Mouse (Mus musculus) heart, adult 9 months (tissue): ENCODE results near the gene Hes3.

ENCODE experiments used
- DNase-seq, 2 experiments: peaks; one replicate each; pipeline ENCODE4 v3.0.0; 2022; ENCODE audit warnings: low spot score in 2 of 2

Gene Hes3

DNA sequence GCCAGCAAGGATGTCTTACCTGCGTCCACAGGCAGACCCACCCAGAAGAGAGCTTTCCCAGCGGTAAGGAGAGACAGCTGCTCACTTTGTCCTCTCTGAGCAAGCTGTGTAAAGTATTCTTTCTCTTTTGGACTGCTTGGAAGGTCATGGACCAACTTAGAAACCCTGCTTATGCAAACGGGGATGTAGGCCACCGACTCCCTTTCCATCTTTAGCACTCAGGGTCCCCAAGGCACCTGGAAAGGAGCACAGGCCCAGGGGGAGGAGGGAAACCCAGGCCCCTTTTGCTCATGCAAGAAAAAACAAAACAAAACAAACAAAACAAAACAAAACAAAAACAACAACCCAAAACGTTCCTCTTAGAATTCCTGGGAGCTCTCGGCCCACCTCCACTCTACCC lies at the start of gene Hes3:
Gene Hes3 (minus strand): TSS at position 101 of the 400 bp plus-strand sequence.
- no peak for DNase-seq

DNA sequence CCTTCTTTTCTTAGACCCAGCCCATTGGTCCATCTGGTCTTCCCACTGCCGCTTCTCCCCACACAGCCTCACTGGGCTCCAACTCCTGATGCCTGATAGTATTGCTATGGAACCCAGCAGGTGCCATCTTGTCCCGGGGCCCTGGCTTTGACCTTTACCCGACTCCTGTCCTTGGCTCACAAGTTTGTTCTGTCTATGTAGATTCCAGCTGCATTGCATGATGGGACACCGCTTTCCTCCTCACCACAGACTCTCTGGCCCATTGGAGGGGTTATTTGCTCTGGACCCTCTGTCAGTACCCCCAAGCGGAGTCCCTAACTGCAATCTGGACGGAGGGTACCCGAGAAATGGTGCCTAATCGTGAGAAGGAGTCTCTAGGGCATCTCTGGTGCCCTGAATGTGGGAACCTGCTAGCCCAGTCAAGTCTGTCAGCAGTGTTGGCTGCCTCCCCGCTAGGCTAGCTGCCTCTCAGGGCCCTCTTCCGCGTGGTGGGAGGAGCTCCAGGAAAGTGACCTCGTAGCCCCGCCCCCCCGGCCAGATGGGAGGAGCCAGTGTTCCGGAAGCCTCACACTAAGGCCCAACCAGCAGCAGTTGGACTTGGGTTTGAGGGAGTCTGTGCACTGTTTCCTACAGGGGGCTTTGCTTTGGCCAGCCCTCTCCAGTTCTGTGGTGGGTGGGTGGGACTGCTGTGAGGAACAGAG lies 49.3 kb upstream of the Hes3 start:
- no peak for DNase-seq

DNA sequence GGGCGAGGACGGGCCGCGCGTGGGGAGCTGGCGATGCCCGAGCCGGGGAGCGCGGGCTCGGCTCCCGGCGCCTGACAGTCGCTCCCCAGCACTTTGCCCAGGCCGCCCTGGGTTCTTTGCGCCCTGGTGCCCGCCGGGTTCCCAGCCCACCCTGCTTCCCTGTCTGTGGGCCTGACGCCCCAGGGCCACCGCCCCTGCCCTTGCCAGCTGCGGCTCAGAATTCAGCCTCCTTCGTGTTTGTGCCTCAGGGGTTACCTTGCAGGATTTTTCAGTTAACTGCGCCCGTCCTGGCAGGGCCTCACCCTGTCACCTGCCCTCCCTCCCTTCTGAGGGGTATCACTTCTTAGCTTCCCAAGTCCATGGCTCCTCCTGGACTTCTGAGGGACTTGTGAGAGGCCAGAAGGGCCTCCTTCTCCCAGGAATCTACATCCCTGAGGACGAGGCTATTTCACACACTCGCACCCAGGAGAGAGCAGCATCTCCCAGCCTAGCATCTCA lies 47.9 kb upstream of the Hes3 start:
- DNase-seq: no peak

DNA sequence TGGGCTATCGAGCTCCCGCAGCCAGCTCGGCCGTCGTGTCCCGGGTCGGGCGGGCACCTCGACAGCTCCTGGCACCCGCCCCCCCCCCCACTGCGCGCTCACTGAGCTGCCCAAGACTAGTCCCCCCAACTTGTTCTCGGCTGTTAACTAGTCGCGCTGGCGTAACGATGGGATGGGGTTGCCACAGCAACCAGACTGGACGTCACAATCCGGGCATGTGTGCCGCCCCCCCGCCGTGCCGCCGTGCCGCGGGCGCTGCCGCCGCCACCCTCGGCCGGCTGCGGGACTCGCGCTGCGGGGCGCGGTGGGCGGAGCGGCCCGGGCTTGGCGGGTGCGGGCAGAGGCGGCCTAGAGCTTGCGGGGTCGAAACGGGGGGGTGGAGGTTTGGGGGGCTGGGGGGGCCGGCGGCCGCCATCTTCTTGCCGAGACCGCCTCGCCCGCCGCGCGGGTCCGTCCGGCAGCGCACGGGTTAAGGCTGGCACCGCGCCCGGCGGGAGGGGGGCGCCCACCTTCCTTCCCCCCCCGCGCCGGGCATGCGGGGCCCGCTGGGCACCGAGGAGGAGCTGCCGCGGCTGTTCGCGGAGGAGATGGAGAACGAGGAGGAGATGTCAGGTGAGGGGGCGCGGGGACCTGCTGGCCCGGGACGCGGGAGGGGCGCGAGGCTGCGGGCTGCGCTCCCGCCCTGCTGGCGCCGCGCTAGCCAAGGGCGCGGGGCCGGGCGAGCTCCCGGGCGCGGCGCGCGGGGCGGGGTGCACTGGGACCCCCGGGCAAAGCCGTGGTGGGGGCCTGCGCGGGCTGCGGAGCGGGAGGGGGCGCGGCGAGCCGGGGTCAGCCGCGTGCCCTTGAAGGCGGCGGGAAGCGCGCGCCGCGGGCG lies 47.2 kb upstream of the Hes3 start, which contains the start of gene Chd5:
Gene Chd5 (plus strand): TSS at position 233 of the 874 bp plus-strand sequence.
- DNase-seq: no peak

DNA sequence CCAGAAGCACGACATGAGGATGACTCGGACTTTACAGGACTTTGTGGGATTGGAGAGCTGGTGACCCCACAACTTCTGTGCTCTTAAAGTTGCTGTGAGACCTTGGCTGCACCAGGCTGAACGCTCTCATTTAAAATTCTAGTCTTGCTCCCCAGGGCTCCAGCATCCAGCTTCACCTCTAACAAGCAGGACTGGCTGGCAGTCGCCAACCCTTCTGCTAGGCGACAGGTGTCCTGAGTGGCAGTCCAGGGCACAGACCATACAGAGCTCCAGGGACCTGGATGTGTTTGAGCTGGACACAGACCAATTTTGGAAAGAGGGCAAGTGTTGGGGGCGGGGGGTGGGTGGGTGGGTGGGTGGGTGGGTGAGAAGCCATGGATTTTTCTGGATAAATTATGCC lies 46.3 kb upstream of the Hes3 start:
- DNase-seq: no peak

DNA sequence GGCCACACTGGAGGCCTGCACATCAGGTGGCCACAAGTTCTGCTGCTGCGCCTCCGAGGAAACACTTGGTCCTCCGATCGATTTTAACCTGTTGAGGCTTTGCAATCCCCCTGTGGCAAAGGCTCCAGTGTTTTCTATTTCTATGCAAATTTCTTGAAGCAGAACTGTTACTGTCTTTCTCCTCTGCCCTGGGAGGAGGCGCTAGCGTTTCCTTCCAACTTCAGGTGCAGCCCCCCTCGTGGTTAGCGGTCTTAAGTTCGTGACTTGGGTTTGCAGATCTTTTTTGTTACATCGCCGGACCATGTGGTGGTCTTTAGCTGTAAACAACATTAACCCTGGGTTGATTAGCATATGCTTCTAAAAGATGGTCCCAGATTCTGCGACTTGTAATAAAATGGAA lies 42.1 kb upstream of the Hes3 start:
- DNase-seq: no peak

GRCm38 (mm10) chr4:152332952-152333351 lies 41.5 kb upstream of the Hes3 start:
- peak in 1 of 2 experiments; percentile 48 for DNase-seq

DNA sequence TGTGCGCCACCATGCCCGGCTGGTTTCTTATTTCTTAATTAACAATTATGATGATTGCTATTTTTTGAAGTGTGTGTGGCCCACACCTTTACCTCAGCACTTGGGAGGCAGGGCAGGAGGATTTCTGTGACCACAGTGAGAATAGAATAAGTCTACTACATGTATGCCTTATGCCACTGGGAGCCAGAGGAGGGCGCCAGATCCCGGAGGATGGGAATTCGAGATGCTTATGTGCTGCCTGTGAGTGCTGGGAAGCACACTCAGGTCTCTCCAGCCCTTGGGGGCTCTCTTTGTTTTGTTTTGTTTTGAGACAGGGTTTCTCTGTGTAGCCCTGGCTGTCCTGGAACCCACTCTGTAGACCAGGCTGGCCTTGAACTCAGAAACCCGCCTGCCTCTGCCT lies 37.2 kb upstream of the Hes3 start:
- no peak for DNase-seq

GRCm38 (mm10) chr4:152326543-152326942 lies 35.1 kb upstream of the Hes3 start:
- DNase-seq: no peak

- DNase-seq: peak; percentile 94 to 95
These were observed 34.3 kb upstream of the Hes3 start, which contains the start of gene Rpl22 for GRCm38 (mm10) chr4:152325574-152326411. TSS of gene Rpl22 (plus strand) at chr4:152325742.

DNA sequence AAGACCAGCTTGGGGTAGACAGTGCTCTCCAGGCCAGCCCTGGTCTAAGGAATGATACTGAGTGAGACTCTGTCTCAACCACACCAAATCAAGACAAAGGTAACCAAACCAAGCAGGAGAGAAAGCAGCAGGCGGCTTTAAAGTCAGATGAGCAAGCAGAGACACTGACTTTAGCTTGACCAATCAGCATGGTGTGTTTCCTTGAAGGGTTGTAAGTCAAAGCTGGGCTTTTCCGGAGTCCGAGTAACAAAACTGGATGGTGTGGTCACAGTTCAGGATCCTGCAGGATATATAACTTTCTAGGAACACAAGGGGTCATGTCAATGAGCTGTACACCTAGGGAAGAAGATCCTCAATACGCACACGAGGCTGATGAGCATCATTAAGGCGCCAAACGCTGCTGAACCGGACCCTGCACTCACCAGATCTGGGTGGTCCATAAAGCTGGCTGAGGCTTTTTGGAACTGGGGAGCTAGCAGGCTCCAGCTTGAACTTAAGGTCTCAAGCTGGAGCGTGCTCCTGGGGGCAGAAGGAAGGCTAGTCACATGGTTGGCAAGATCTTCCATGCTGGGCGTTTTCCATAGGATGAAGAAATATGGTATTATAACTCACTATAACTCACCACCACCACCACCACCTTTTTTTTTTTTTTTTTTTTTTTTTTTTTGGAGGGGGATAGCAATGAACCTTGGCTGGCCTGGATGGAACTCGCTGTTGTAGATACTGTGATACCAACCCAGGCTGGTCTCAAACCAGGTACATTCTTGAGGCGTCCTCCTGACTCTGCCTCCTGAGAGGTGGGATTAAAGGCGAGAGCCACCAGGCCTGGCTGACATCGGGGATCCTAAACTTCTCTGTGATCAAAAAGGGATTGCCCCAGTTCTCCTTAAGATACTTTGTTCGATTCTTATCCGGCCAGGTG lies 33.4 kb upstream of the Hes3 start:
- DNase-seq: no peak

- DNase-seq: no peak
These were observed 30.0 kb upstream of the Hes3 start for GRCm38 (mm10) chr4:152321464-152321863.

DNA sequence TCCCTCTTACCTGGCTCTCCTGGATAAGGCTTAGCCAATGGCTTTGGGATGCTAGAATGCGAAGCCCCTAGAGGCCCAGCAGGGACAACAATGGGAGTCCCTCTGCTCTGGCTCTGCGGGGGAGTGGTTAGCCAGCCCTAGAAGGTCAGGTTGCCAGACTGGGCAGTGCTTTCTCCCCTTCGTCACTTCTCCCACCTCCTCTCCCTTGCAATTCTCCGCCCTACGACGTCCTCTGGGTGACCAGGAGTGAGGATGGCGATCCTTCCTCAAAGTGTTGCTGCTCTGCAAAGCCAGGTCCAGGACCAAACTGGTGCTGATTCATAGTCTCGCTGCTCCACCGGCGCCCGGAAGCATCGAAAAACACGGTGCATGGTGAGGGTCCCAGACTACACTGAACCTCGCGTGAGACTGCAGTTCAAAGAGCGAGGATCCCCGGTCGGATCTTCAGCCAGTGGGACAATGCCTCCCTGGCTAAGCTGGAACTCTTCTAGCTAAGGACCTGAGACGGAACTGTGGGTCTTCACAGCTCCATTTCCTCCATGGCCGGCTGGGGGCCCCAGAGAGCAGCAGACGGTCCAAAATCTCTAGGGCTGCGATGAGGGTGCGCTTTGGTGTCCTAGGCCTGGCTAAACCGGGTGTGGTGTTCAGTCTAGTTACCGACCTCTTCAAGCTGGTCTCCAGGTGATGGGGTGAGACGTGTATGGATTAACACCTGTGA lies 27.2 kb upstream of the Hes3 start, which contains the start of gene Rnf207:
Gene Rnf207 (minus strand): TSS at position 477 of the 718 bp plus-strand sequence.
- DNase-seq: peak; percentile 67 to 69

GRCm38 (mm10) chr4:152317631-152318033 lies 26.2 kb upstream of the Hes3 start:
- DNase-seq: peak; percentile 48 to 51

- no peak for DNase-seq
These were observed 24.2 kb upstream of the Hes3 start for GRCm38 (mm10) chr4:152315498-152316213.

DNA sequence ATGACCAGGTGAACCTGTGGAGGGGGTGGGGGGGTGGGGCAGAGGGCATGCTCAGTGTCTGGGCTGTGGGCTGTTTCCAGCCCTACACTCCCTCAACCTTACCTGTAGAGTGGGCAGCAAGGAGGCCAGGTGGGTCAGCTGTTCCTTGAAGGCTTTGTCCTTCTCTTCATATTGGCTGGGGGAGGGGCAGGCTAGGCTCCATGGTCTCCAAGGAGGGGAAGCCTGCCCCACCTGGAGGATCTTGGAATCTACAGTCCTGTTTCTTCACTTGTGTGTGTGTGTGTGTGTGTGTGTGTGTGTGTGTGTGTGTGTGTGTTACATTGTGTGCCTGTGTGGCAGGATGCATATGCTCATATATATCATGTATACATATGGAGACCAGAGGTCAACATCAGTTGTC lies 22.5 kb upstream of the Hes3 start:
- DNase-seq: no peak

- no peak for DNase-seq
These were observed 21.8 kb upstream of the Hes3 start for GRCm38 (mm10) chr4:152313211-152313632.

DNA sequence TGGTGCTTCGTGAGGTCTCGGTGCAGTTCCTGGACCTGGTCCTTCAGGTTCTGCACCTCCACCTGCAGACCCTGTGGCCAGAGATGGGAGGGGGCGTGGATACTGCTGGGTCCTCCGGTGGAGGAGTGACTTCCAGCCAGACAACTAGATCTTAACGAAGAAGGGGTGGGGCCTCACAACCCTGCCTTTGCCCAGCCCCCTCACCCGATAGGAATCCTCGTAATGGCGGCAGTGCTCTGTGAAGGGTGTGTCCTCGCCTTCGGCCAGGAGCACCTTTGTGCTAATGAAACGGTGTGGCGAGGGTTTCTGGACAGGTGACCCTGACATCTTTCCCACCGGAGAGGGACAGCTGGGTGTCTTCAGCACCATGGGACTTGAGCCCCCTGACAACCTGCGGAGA lies 20.7 kb upstream of the Hes3 start:
- no peak for DNase-seq

GRCm38 (mm10) chr4:152307542-152307941 lies 16.1 kb upstream of the Hes3 start:
- no peak for DNase-seq
